In the genomic region with DNA sequence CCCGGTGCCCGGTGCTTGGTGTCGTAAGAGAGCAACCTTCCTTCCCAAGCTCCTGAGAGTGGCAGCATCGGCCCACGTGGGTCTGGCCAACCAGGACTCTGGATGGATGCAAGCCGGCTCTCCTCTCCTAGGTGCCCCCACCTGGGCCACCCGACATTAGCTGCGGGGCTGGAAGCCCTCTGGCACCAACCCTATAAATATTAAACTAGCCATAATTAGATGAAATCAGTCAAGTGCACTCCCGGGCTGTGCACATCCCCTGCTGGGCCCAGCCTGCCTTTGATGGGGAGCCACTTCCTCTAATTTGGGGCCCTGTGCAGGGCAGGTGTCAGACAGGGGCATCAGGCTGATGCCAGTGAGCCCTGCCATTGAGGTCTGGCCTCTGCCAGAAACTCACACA, we compare ENCODE assay signal across 11 mouse cellular contexts.
DNase-seq lines count a peak whose midpoint lies in the region; ATAC-seq and TF ChIP-seq lines count a peak whose summit lies in the region.
"Had no signal": no experiment of that assay in that cellular context is flagged by ENCODE, and none has a peak within 500 bp of the region (broad histone marks: within the 10 kb centered on the region; RNA-seq: fewer than 3 reads in every experiment).

No protein-coding gene starts in this region.

- no peak overlapping the region for H3K9ac ChIP-seq in kidney, embryonic 14.5 days (ENCODE audit: low read depth, low read length)
- no peak overlapping the region for H3K9ac ChIP-seq in forebrain, embryonic 16.5 days (replicated peaks; ENCODE audit: low read depth, low read length)
- H3K9ac ChIP-seq in midbrain, postnatal 0 days (replicated peaks; ENCODE audit: low read length, poor library complexity, severe bottlenecking): no peak overlapping the region
- H3K9ac ChIP-seq: embryonic facial prominence, embryonic 12.5 days; heart, embryonic 15.5 days; liver, embryonic 13.5 days had no signal

- H3K4me2 ChIP-seq in kidney, embryonic 14.5 days (replicated peaks; ENCODE audit: low read depth, low read length): no peak overlapping the region
- no peak overlapping the region for H3K4me2 ChIP-seq in forebrain, embryonic 16.5 days (ENCODE audit: low read length)
- H3K4me2 ChIP-seq in midbrain, postnatal 0 days (ENCODE audit: low read depth, low read length, poor library complexity, severe bottlenecking): no peak overlapping the region
- H3K4me2 ChIP-seq: embryonic facial prominence, embryonic 12.5 days; heart, embryonic 15.5 days; liver, embryonic 13.5 days had no signal

- ATAC-seq in kidney, embryonic 14.5 days (ENCODE audit: low FRiP score, low TSS enrichment): peak; percentile 63
- peak; percentile 41; the same call in 1 of the 2 replicates for ATAC-seq in forebrain, embryonic 16.5 days
- ATAC-seq in midbrain, postnatal 0 days (ENCODE audit: low FRiP score): no peak

- H3K9me3 ChIP-seq in kidney, embryonic 14.5 days (ENCODE audit: control insufficient read depth, low read length): no peaks in the 10 kb centered on the region
- H3K9me3 ChIP-seq in forebrain, embryonic 16.5 days (ENCODE audit: control insufficient read depth, low read length): no peaks in the 10 kb centered on the region
- H3K9me3 ChIP-seq in midbrain, postnatal 0 days (ENCODE audit: low read length): no peaks in the 10 kb centered on the region
- H3K9me3 ChIP-seq: embryonic facial prominence, embryonic 12.5 days; heart, embryonic 15.5 days; liver, embryonic 13.5 days had no signal

- no peak overlapping the region for H3K4me3 ChIP-seq in kidney, embryonic 14.5 days (ENCODE audit: low read length)
- H3K4me3 ChIP-seq in kidney, adult 2 months (ENCODE audit: insufficient read depth, low read depth, low read length): no peak overlapping the region
- no peak overlapping the region for H3K4me3 ChIP-seq in forebrain, embryonic 16.5 days (replicated peaks; ENCODE audit: low read length)
- H3K4me3 ChIP-seq in midbrain, postnatal 0 days (ENCODE audit: low read depth, low read length): no peak overlapping the region
- H3K4me3 ChIP-seq: embryonic facial prominence, embryonic 12.5 days; heart, embryonic 15.5 days; liver, embryonic 13.5 days had no signal

- 50% methylated on average over 9 of the region's 9 CpGs for WGBS in kidney, embryonic 14.5 days
- 29% methylated on average over 9 of the region's 9 CpGs for WGBS in kidney, adult 2 months
- 43% methylated on average over 9 of the region's 9 CpGs for WGBS in forebrain, embryonic 16.5 days
- 52% methylated on average over 9 of the region's 9 CpGs for WGBS in midbrain, postnatal 0 days

- no peak for DNase-seq in kidney, adult 2 months
- peak; percentile 51 for DNase-seq in retina, postnatal 1 day
- DNase-seq in retina, embryonic 14.5 days (ENCODE audit: low spot score): no peak
- peak; percentile 39 for DNase-seq in midbrain, postnatal 0 days (ENCODE audit: low spot score)
- no peak for DNase-seq in adrenal gland, postnatal 4 days (ENCODE audit: low spot score in 2 of 2)
- DNase-seq in MN1 (ENCODE audit: low spot score): no peak
- DNase-seq: liver, embryonic 13.5 days had no signal

- TF ChIP-seq POLR2A in kidney, adult 2 months (IDR thresholded peaks at IDR 0.05; ENCODE audit: low read depth, low read length): no peak

- TF ChIP-seq CTCF in kidney, adult 2 months (conservative IDR thresholded peaks at IDR 0.05; ENCODE audit: insufficient read depth, insufficient read length, low read depth, low read length): no peak
- TF ChIP-seq CTCF in midbrain, postnatal 0 days (IDR thresholded peaks at IDR 0.05): no peak

- H3K4me1 ChIP-seq in kidney, embryonic 14.5 days (ENCODE audit: control insufficient read depth, insufficient read depth, low read length): peaks cover 2% of the 10 kb centered on the region; the same call in 1 of the 2 replicates
- no peaks in the 10 kb centered on the region for H3K4me1 ChIP-seq in kidney, adult 2 months (ENCODE audit: control insufficient read depth, insufficient read depth, low read length)
- H3K4me1 ChIP-seq in forebrain, embryonic 16.5 days (replicated peaks; ENCODE audit: control insufficient read depth, insufficient read depth, low read length): peaks cover 14% of the 10 kb centered on the region
- H3K4me1 ChIP-seq in midbrain, postnatal 0 days (ENCODE audit: insufficient read depth, low read length): 0 out of 2 replicates have a peak, but pooled peaks cover 3% of the 10 kb centered on the region
- H3K4me1 ChIP-seq: embryonic facial prominence, embryonic 12.5 days; heart, embryonic 15.5 days; liver, embryonic 13.5 days had no signal

- H3K27ac ChIP-seq in kidney, embryonic 14.5 days (ENCODE audit: low read depth, low read length): no peak overlapping the region
- H3K27ac ChIP-seq in kidney, adult 2 months (ENCODE audit: insufficient read depth, low read depth, low read length): no peak overlapping the region
- no peak overlapping the region for H3K27ac ChIP-seq in forebrain, embryonic 16.5 days (ENCODE audit: low read length)
- 0 out of 2 replicates have a peak overlapping the region, but pooled peaks have one; percentile 9 for H3K27ac ChIP-seq in midbrain, postnatal 0 days (ENCODE audit: low read depth, low read length)
- H3K27ac ChIP-seq: embryonic facial prominence, embryonic 12.5 days; heart, embryonic 15.5 days; liver, embryonic 13.5 days had no signal

- no peaks in the 10 kb centered on the region for H3K36me3 ChIP-seq in kidney, embryonic 14.5 days (ENCODE audit: control insufficient read depth, insufficient read depth, low read length)
- H3K36me3 ChIP-seq in kidney, adult 2 months (ENCODE audit: control insufficient read depth, insufficient read depth, low read length): no peaks in the 10 kb centered on the region
- H3K36me3 ChIP-seq in forebrain, embryonic 16.5 days (ENCODE audit: control insufficient read depth, insufficient read depth): no peaks in the 10 kb centered on the region
- no peaks in the 10 kb centered on the region for H3K36me3 ChIP-seq in midbrain, postnatal 0 days (ENCODE audit: insufficient read depth, low read length)
- H3K36me3 ChIP-seq: embryonic facial prominence, embryonic 12.5 days; heart, embryonic 15.5 days; liver, embryonic 13.5 days had no signal

- H3K27me3 ChIP-seq in kidney, embryonic 14.5 days (ENCODE audit: control insufficient read depth, insufficient read depth, low read length): no peaks in the 10 kb centered on the region
- no peaks in the 10 kb centered on the region for H3K27me3 ChIP-seq in kidney, adult 2 months (replicated peaks; ENCODE audit: control insufficient read depth, insufficient read depth, low read length)
- H3K27me3 ChIP-seq in forebrain, embryonic 16.5 days (replicated peaks; ENCODE audit: control insufficient read depth, insufficient read depth, low read length): no peaks in the 10 kb centered on the region
- H3K27me3 ChIP-seq in midbrain, postnatal 0 days (ENCODE audit: insufficient read depth, low read length): no peaks in the 10 kb centered on the region
- H3K27me3 ChIP-seq: embryonic facial prominence, embryonic 12.5 days; liver, embryonic 13.5 days had no signal

Comparison
In these comparisons a context has a peak if more than half of its experiments do, and no peak if none do; other contexts are left out.
1. DNase-seq: peak in retina, postnatal 1 day (single experiment) and midbrain, postnatal 0 days (single experiment); none in kidney, adult 2 months (single experiment), retina, embryonic 14.5 days (single experiment), adrenal gland, postnatal 4 days (0 of 2) and MN1 (single experiment).